Mouse (Mus musculus) heart, embryonic 12.5 days (tissue): ENCODE data around the gene Rnaseh1. TPM values are rescaled to one million over a fixed set of nuclear protein-coding genes. Genes with fewer than 3 reads are reported as not detected.

Experiments
- microRNA-seq: library from miRNA; unstranded; fragments of <30 nt; microRNA quantifications from one replicate; pipeline ENCODE4, GENCODE M21; 2017
- polyA plus RNA-seq: library from polyadenylated mRNA; unstranded; fragments of >200 nt; fragmentation: Nextera tagmentation; extraction: Ambion mirVana; gene quantifications from 2 replicates; pipeline ENCODE4 v1.2.1, GENCODE M21; 2016

The Rnaseh1 gene
- polyA plus RNA-seq, 1 experiment from 2014 or later: 17.8 TPM

Small RNA genes within 50 kb of the gene (microRNA-seq; reads per million reads assigned to microRNA genes)
- gene Mir6937: not detected

Other genes with a start within 250 kb of the Rnaseh1 start
- 0.13 TPM in 1 of 2 replicates, not detected in the other for gene Dcdc2c, start 97.2 kb upstream of the Rnaseh1 start, polyA plus RNA-seq
- not detected in 2 replicates for gene Allc, start 67.1 kb upstream of the Rnaseh1 start, polyA plus RNA-seq
- gene Colec11, start 26.2 kb upstream of the Rnaseh1 start, polyA plus RNA-seq: 6.3 and 6.5 TPM in 2 replicates
- gene Rps7, start 13.6 kb upstream of the Rnaseh1 start, polyA plus RNA-seq: 513 and 523 TPM in 2 replicates
- gene Adi1, start 25.6 kb downstream of the Rnaseh1 start, polyA plus RNA-seq: 42.2 and 43.3 TPM in 2 replicates
- 33.5 and 35.1 TPM in 2 replicates for gene Trappc12, start 100.9 kb downstream of the Rnaseh1 start, polyA plus RNA-seq
- gene Eipr1, start 102.2 kb downstream of the Rnaseh1 start, polyA plus RNA-seq: 20.9 and 25.2 TPM in 2 replicates